Mouse (Mus musculus) cerebellum, adult 2 months (tissue): ENCODE data around the gene Pik3r3.

Source experiments
- CTCF ChIP-seq: fragments of 200-500 bp; IDR thresholded peaks from 2 replicates; pipeline ENCODE4 v1.5.1; 2011; ENCODE audit warnings: low read depth, mild to moderate bottlenecking, control low read depth, low read length, moderate library complexity, borderline replicate concordance; ENCODE audit not compliant: insufficient read depth
- POLR2A ChIP-seq: fragments of 200-500 bp; IDR thresholded peaks from 2 replicates; pipeline ENCODE4 v1.6.1; 2011; ENCODE audit warnings: low read length, control low read depth, borderline replicate concordance; ENCODE audit not compliant: insufficient read depth

- no peak for TF ChIP-seq CTCF
- TF ChIP-seq POLR2A, result no peak
Measured at GRCm38 (mm10) chr4:116329256-116329655, 107.8 kb downstream of the Pik3r3 start.
